Mouse (Mus musculus) CD4-positive naive resting alpha-beta T cell, adult 76 days (primary cell): Measurements from ENCODE around the gene Olfr1475. TPM values are rescaled to one million over a fixed set of nuclear protein-coding genes. Genes with fewer than 3 reads are reported as not detected.

Experiments
- total RNA-seq: library from RNA; stranded (reverse); gene quantifications from one replicate; pipeline ENCODE4 v1.2.4, GENCODE M21; 2023

Gene Olfr1475
- not detected for total RNA-seq

DNA sequence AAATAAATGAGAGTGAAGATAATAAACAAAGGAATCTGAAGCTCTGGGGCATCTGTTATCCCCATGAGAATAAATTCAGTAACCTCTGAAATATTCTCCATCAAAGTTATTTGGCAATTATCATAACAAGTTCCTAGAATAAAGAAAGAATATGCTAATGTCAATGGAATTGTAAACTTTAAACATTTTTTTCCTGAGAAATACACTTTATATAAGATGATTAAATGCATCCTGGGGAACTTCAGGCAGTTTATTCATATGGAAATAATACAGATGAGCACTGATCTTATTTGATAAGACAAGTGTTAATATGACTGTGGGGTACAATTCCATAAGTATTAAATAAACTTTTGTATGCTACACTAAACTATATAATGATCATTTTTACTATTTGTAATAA, at the start of gene Olfr1475:
Gene Olfr1475 (minus strand): TSS at position 101 of the 400 bp plus-strand sequence.

DNA sequence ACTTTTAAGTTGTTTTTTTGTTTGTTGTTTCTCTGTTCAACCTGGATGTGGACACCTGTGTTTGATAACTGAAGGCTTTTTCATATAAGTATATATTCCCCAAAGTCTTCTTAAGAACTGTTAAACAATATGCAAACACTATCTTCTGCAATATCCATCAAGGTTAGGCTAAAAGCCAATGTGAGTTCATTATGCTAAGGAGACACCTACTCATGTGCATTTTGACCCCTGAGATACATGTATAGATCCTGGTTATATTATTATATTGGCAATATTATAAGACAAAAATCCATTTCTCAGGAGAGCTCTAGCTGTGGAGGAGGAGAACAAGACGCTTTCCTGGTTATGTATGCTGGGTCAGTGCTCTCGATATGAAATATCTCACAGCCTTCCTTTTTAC, 47.6 kb upstream of the Olfr1475 start, which contains the start of gene Olfr1480:
Gene Olfr1480 (plus strand): TSS at position 301 of the 400 bp plus-strand sequence.

DNA sequence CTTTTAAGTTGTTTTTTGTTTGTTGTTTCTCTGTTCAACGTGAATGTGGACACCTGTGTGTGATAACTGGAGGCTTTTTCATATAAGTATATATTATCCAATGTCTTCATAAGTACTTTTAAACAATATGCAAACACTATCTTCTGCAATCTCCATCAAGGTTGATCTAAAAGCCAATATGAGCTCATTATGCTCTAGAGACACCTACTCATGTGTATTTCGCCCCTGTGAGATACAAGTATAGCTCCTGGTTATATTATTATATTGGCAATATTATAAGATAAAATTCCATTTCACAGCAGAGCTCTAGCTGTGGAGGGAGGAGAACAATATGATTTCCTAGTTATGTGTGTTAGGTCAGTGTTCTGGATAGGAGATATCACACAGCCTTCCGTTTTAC, 20.2 kb upstream of the Olfr1475 start, which contains the start of gene Olfr1477:
Gene Olfr1477 (plus strand): TSS at position 301 of the 400 bp plus-strand sequence.

DNA sequence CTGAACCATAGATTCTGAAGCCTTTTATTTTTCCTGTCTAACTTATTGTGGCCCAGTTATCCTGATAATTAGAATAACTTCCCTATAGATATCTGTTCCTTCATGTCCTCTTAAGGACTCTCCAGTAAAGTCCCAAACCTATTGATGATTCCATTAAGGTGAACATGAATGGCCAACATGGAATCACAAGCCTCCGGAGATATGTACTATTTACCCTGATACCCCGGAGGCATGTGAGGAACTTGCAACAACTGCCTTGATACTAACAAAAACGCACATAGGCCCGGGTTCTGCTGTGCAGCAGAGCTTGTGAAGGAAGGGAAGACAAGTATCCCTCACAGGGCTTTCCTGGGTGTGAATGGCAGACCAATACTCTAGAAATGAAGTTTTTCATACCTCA, 10.7 kb downstream of the Olfr1475 start, which contains the start of gene Olfr1474:
Gene Olfr1474 (plus strand): TSS at position 301 of the 400 bp plus-strand sequence.

DNA sequence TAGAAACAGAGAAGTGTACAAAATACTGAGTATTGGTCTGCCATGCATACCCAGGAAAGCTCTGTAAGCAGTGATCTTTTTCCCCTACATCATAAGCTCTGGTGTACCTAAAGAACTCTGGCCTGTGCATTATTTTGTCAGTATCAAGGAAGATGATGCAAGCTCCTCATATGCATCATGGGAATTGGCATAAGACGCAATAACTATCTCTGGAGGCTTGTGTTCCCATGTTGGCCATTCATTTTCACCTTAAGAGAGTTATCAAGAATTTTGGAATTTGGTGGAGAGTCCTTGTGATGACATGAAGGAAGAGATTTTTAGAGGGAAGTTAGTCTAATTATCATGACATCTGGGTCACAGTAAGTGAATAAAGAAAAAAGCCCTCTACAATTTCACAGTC, 24.0 kb downstream of the Olfr1475 start, which contains the start of gene Olfr1472:
Gene Olfr1472 (minus strand): TSS at position 101 of the 400 bp plus-strand sequence.

DNA sequence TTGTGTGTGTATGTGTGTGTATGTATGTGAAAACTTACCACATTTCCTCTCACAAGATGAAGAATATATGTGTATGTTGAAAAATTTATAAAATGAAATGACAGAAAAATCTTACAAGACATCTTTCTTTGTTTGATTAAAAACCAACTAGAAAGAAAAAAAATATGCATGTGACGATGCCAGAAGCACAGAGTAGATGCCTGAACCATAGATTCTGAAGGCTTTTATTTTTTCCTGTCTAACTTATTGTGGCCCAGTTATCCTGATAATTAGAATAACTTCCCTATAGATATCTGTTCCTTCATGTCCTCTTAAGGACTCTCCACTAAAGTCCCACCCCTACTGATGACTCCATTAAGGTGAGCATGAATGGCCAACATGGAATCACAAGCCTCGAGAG, 36.9 kb downstream of the Olfr1475 start, which contains the start of gene Olfr1471:
Gene Olfr1471 (plus strand): TSS at position 301 of the 400 bp plus-strand sequence.

Other genes starting within 250 kb of the Olfr1475 start
- gene Olfr1463, start 248.9 kb downstream of the Olfr1475 start, total RNA-seq = not detected
- not detected for gene Olfr1465, start 164.7 kb downstream of the Olfr1475 start, total RNA-seq
- not detected for gene Olfr1466, start 141.3 kb downstream of the Olfr1475 start, total RNA-seq
- not detected for gene Olfr1467, start 118.0 kb downstream of the Olfr1475 start, total RNA-seq
- not detected for gene Olfr1469, start 72.3 kb downstream of the Olfr1475 start, total RNA-seq
- not detected for gene Olfr1471, start 36.8 kb downstream of the Olfr1475 start, total RNA-seq
- gene Olfr1472, start 24.1 kb downstream of the Olfr1475 start, total RNA-seq = not detected
- not detected for gene Olfr1474, start 10.6 kb downstream of the Olfr1475 start, total RNA-seq
- gene Olfr1477, start 20.4 kb upstream of the Olfr1475 start, total RNA-seq = not detected
- gene Olfr1480, start 47.7 kb upstream of the Olfr1475 start, total RNA-seq = not detected
- not detected for gene Olfr1484, start 103.3 kb upstream of the Olfr1475 start, total RNA-seq
- gene Olfr1487, start 137.2 kb upstream of the Olfr1475 start, total RNA-seq = not detected
- not detected for gene Olfr1489, start 151.4 kb upstream of the Olfr1475 start, total RNA-seq
- not detected for gene Olfr1490, start 170.9 kb upstream of the Olfr1475 start, total RNA-seq
- gene Olfr1491, start 217.1 kb upstream of the Olfr1475 start, total RNA-seq = not detected
- gene Olfr1493-ps1, start 243.1 kb upstream of the Olfr1475 start, total RNA-seq = not detected